Mouse (Mus musculus): Measurements from ENCODE around the gene Strip2.

DNA sequence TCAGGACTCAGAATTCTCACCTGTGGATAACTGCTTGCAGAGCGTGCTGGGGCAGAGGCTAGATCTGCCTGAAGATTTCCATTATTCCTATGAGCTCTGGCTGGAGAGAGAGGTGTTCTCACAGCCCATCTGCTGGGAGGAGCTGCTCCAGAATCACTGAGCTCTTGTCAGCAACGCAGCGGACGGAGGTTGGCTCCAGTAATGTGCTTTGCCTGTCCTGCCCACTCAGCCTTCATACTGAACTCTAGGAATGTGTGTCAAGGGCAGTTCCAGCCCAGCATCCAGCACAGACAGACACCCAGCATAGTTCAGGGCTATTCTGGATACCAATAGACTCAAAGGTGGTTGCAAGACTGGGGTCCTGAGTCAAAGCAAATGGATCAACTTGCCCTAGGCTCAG, 39.9 kb downstream of the Strip2 start:
- no peak for TF ChIP-seq POLR2A (IDR thresholded peaks at IDR 0.05; ENCODE audit: borderline replicate concordance, control insufficient read depth, low read depth, low read length)
- TF ChIP-seq CTCF (IDR thresholded peaks at IDR 0.05; ENCODE audit: control insufficient read depth, insufficient read depth, low read length), result no peak

Measured in bone marrow, adult 2 months (tissue).